Mouse (Mus musculus) spleen, embryonic (tissue): ENCODE results near the gene Gm10134.

Experiments
- CTCF ChIA-PET: fragments of 350-600 bp; sonication (Branson Sonifier 250); formaldehyde crosslinking; loops from one replicate; lab custom pipeline; 2022; lab: Charles Lee

Gene Gm10134

GRCm38 (mm10) chr2:28502987-28503386 is 2.9 kb upstream of the Gm10134 start:
- CTCF ChIA-PET: interaction anchor here (0.5 kb wide), 1 partner anchor 9 kb away, joined by 3 read pairs; no protein-coding TSS in a partner anchor

- CTCF ChIA-PET: no interaction called here
Measured at GRCm38 (mm10) chr2:28504676-28505075, 1.2 kb upstream of the Gm10134 start.

- CTCF ChIA-PET: no interaction called here
Measured at GRCm38 (mm10) chr2:28506291-28506690, 396 bp downstream of the Gm10134 start.

- CTCF ChIA-PET: interaction anchor here (0.6 to 2.9 kb wide), 3 partner anchors 37 to 281 kb away, joined by 9 to 10 read pairs (median 10); no protein-coding TSS in a partner anchor
Measured at GRCm38 (mm10) chr2:28511600-28511999, 5.7 kb downstream of the Gm10134 start.

GRCm38 (mm10) chr2:28512798-28513401 is 7.0 kb downstream of the Gm10134 start, which contains the start of gene Ralgds:
Gene Ralgds (plus strand): TSS chr2:28513125.
- CTCF ChIA-PET: interaction anchor here (0.5 to 2.9 kb wide), 7 partner anchors 33 to 1452 kb away, joined by 3 to 14 read pairs (median 5); partner anchors contain the start of gene Gfi1b

GRCm38 (mm10) chr2:28513431-28514370 is 7.8 kb downstream of the Gm10134 start:
- CTCF ChIA-PET: interaction anchor here (0.7 to 2.9 kb wide), 3 partner anchors 32 to 108 kb away, joined by 4 to 10 read pairs (median 5); partner anchors contain the start of gene Gfi1b

- CTCF ChIA-PET: interaction anchor here (4.1 kb wide), 1 partner anchor 33 kb away, joined by 35 read pairs; no protein-coding TSS in a partner anchor
Measured at GRCm38 (mm10) chr2:28514489-28514888, 8.6 kb downstream of the Gm10134 start.

- CTCF ChIA-PET: interaction anchor here (1.2 to 4.1 kb wide), 3 partner anchors 18 to 33 kb away, joined by 5 to 35 read pairs (median 6); no protein-coding TSS in a partner anchor
Measured at GRCm38 (mm10) chr2:28517206-28517909, 11.5 kb downstream of the Gm10134 start.

GRCm38 (mm10) chr2:28518231-28518630 is 12.3 kb downstream of the Gm10134 start:
- CTCF ChIA-PET: interaction anchor here (1.0 to 4.1 kb wide), 2 partner anchors 22 to 29 kb away, joined by 5 to 35 read pairs; no protein-coding TSS in a partner anchor

- CTCF ChIA-PET: no interaction called here
Measured at GRCm38 (mm10) chr2:28520581-28520980, 14.7 kb downstream of the Gm10134 start.

GRCm38 (mm10) chr2:28521571-28522151 is 15.8 kb downstream of the Gm10134 start:
- CTCF ChIA-PET: no interaction called here

GRCm38 (mm10) chr2:28522166-28522565 is 16.3 kb downstream of the Gm10134 start:
- CTCF ChIA-PET: no interaction called here

- CTCF ChIA-PET: no interaction called here
Measured at GRCm38 (mm10) chr2:28523643-28524117, 17.8 kb downstream of the Gm10134 start.

- CTCF ChIA-PET: interaction anchor here (1.7 kb wide), 1 partner anchor 23 kb away, joined by 7 read pairs; no protein-coding TSS in a partner anchor
Measured at GRCm38 (mm10) chr2:28524406-28524805, 18.5 kb downstream of the Gm10134 start.

GRCm38 (mm10) chr2:28525219-28525942 is 19.5 kb downstream of the Gm10134 start:
- CTCF ChIA-PET: interaction anchor here (1.1 to 1.7 kb wide), 2 partner anchors 13 to 22 kb away, joined by 3 to 7 read pairs; no protein-coding TSS in a partner anchor

- CTCF ChIA-PET: interaction anchor here (1.0 to 1.7 kb wide), 3 partner anchors 12 to 22 kb away, joined by 3 to 7 read pairs (median 7); no protein-coding TSS in a partner anchor
Measured at GRCm38 (mm10) chr2:28525943-28526876, 20.3 kb downstream of the Gm10134 start.

- CTCF ChIA-PET: no interaction called here
Measured at GRCm38 (mm10) chr2:28527436-28528353, 21.8 kb downstream of the Gm10134 start.
